Mouse (Mus musculus) heart, adult 8-10 months (tissue): ENCODE data around the gene Mamld1. TPM values are rescaled to one million over a fixed set of nuclear protein-coding genes. Genes with fewer than 3 reads are reported as not detected.

Experiments used
- DNase-seq: peaks from one replicate; pipeline ENCODE4 v3.0.0; 2022; ENCODE audit warnings: low spot score
- total RNA-seq, 4 experiments: library from RNA; stranded (reverse); gene quantifications; 2 replicates each; pipeline ENCODE4 v1.2.4; 2022

Mamld1 gene
- total RNA-seq, 4 experiments from 2014 or later, result 4.2 to 5.1 (median 4.4) TPM

GRCm38 (mm10) chrX:71131464-71131863 lies 81.4 kb downstream of the Mamld1 start:
- peak; percentile 27 for DNase-seq

DNA sequence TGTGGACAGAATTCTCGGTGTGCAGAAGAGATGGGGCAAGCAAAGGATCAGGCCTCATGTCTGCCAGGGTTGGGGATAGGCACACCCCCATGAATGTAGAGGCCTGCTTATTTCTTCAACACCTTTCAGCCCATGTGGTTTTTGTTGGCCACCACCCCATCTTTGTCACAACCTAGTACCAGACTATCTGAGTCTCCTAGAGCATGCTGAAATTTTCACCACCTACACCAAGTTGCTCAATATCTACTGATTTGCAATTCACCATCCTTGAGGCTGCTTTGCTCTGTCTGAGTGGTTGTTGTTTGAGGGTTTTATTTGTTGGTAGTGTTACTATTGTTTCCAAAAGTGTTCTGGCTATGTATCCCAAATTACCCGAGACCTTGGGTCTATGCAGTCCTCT lies 91.3 kb downstream of the Mamld1 start:
- no peak for DNase-seq

DNA sequence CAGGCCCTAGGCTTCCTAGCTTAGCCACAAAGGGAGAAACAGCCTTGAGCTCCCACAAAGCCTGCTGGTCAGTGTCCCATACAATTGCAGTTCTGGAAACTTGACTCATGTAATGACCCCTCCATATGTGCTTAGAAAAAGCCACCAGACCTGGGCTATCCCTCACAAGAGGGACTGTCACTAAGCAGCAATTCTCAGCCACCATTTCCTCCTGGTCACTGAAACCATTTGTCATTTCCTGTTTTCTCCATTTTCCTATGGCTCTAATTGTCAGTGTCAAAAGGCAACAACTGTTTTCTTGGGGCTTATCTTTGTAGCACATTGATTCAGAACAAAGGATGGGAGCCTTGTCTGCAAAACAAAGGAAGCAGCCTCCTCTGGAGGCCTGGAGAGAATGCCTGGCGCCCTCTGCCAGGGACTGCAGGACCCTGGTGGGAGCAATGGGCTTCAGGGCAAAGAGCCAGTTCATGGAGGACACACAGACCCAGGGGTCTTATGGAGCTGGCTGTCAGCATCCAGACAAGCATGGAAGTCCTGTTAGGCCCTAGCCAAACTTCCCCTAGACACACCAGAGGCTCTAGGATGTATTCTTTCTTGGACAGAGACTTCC lies 99.5 kb downstream of the Mamld1 start:
- peak; percentile 13 for DNase-seq

DNA sequence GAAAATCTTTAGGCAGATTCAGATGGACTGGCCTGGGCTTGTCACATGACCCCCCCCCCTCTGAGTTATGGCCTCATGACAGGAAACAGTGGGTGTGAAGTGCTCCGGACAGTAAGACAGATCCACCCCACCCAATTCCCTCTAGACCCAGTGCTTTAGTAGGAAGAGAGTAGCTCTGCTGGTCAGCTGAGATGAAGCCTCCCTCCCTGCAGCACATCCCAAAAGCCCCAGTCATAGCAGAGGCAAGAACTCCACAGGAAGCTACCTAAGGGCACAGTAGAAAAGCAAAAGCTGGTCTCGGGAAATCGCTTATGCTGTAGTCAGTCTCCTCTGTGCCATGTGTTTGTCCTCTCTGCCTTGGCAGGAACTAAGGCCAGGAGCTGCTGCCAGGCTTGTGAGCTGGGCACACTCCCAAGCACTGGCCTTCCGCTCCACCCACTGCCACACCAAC lies 100.5 kb downstream of the Mamld1 start:
- peak; percentile 51 for DNase-seq

- DNase-seq, result no peak
Observed at GRCm38 (mm10) chrX:71181526-71181925, 131.5 kb downstream of the Mamld1 start.

DNA sequence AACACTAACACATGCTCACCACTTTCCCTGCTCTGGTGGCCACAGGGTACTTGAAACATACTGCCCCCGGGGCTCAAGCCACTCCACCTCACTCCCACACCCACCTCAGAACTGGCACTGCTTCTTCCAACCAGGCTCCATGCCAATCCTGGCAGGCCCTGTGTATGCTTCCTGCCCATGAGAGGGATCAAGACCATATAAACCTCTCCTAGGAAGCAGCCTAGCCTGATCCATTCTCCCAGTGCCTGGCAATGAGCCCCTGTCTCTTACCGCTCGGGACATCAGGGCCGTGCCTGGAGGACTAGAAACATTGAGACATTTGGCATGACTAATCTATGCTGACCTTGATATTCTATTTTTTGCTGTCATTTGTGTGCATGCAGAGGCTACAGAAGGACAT lies 133.6 kb downstream of the Mamld1 start:
- DNase-seq, result peak; percentile 6

DNA sequence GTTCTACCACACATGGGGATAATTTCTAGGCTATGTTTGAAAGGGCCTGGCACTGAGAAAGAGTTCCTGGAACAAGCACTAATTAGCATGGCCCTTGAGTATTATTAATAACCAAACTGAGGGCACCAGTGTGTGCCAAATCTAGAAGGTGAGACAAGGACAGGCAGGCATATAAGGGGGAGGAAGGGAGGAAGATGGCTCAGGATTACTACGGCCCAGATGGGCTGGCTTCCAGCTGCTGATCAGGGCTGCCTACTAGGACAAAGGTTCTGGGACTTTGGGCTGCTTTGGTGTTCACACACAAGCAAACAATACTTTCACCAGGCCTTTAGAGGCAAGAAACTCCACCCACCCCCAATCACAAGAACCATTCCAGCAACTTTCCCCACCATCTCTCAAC lies 136.3 kb downstream of the Mamld1 start:
- DNase-seq, result peak; percentile 7

GRCm38 (mm10) chrX:71204776-71205175 lies 154.7 kb downstream of the Mamld1 start:
- no peak for DNase-seq

Other genes starting within 250 kb of the Mamld1 start
- 10 to 100 TPM; 14.8 to 17.8 (median 17.2) TPM for gene Mtm1, start 160.5 kb downstream of the Mamld1 start, total RNA-seq